Mouse (Mus musculus) hindbrain, embryonic 11.5 days (tissue): ENCODE results near the gene St5. TPM values are rescaled to one million over a fixed set of nuclear protein-coding genes. Genes with fewer than 3 reads are reported as not detected.

ENCODE experiments used
- ATAC-seq: fragments of 200-750 bp; cut with Nextera tagmentation; 2 replicates; pipeline ENCODE4 v1.8.0; 2017; ENCODE audit warnings: mild to moderate bottlenecking, moderate TSS enrichment, moderate library complexity; ENCODE audit not compliant: low FRiP score
- DNase-seq: peaks from one replicate; pipeline ENCODE4 v3.0.0-alpha.2; 2015; ENCODE audit warnings: low spot score
- H3K27ac ChIP-seq: fragments of 300-500 bp; sonication (generic); 2 replicates; pipeline ENCODE4 v1.5.1; 2014; ENCODE audit warnings: mild to moderate bottlenecking, low read depth, low read length
- H3K27me3 ChIP-seq: fragments of 300-500 bp; sonication (generic); 2 replicates; pipeline ENCODE4 v1.6.1; 2014; ENCODE audit warnings: mild to moderate bottlenecking, low read length, moderate library complexity, mixed read lengths; ENCODE audit not compliant: control insufficient read depth, insufficient read depth
- H3K36me3 ChIP-seq: fragments of 300-500 bp; sonication (generic); 2 replicates; pipeline ENCODE4 v1.6.1; 2014; ENCODE audit warnings: mild to moderate bottlenecking, low read length, moderate library complexity, mixed read lengths; ENCODE audit not compliant: control insufficient read depth, insufficient read depth
- H3K4me1 ChIP-seq: fragments of 300-500 bp; sonication (generic); replicated peaks from 2 replicates; pipeline ENCODE4 v1.6.1; 2014; ENCODE audit warnings: low read length, mixed read lengths; ENCODE audit not compliant: control insufficient read depth, insufficient read depth
- H3K4me2 ChIP-seq: fragments of 300-500 bp; sonication (generic); replicated peaks from 2 replicates; pipeline ENCODE4 v1.6.1; 2014; ENCODE audit warnings: mild to moderate bottlenecking, low read depth, low read length
- H3K4me3 ChIP-seq: fragments of 300-500 bp; sonication (generic); 2 replicates; pipeline ENCODE4 v1.5.1; 2014; ENCODE audit warnings: low read depth, low read length
- H3K9ac ChIP-seq: fragments of 300-500 bp; sonication (generic); 2 replicates; pipeline ENCODE4 v1.6.1; 2014; ENCODE audit warnings: low read depth, low read length
- H3K9me3 ChIP-seq: fragments of 300-500 bp; sonication (generic); 2 replicates; pipeline ENCODE4 v1.6.1; 2016; ENCODE audit warnings: low read length; ENCODE audit not compliant: control insufficient read depth
- WGBS: fragments of 180-500 bp; shearing (Covaris S2); extraction: QIAGEN DNeasy Blood & Tissue Kit; methylation state at CpG from one replicate; pipeline ENCODE4 v1.1.7; 2014; 5-methylcytosine and 5-hydroxymethylcytosine counted together
- polyA plus RNA-seq: library from polyadenylated mRNA; unstranded; fragments of >200 nt; fragmentation: Nextera tagmentation; extraction: Ambion mirVana; gene quantifications from 2 replicates; pipeline ENCODE4 v1.2.1, GENCODE M21; 2014

Gene St5
- polyA plus RNA-seq, 1 experiment from 2014 or later, result 32.5 TPM

GRCm38 (mm10) chr7:109707023-109707785 lies 3.8 kb upstream of the St5 start:
- Histone ChIP-seq H3K27me3 (no peaks in the 10 kb centered on the region), H3K4me2 (no peak overlapping the region), H3K9me3 (no peaks in the 10 kb centered on the region), H3K4me3 (no peak overlapping the region), H3K4me1 (no peaks in the 10 kb centered on the region), H3K9ac (no peak overlapping the region), H3K27ac (no peak overlapping the region), H3K36me3 (peaks cover 2% of the 10 kb centered on the region; the same call in 1 of the 2 replicates)
- WGBS, result 59% methylated on average over 4 of the region's 4 CpGs
- DNase-seq (peak; percentile 51), ATAC-seq (no peak)

GRCm38 (mm10) chr7:109704461-109704860 lies 1.1 kb upstream of the St5 start:
- DNase-seq (no peak), ATAC-seq (no peak)
- H3K4me1 ChIP-seq, result no peaks in the 10 kb centered on the region
- WGBS, result 66% methylated on average over 3 of the region's 3 CpGs
- peak overlapping the region; percentile 50 for H3K4me2 ChIP-seq
- no peak overlapping the region for H3K27ac ChIP-seq
- no peaks in the 10 kb centered on the region for H3K9me3 ChIP-seq
- H3K27me3 ChIP-seq, result no peaks in the 10 kb centered on the region
- no peak overlapping the region; the same call in 1 of the 2 replicates for H3K9ac ChIP-seq
- H3K4me3 ChIP-seq, result peak overlapping the region; percentile 56
- H3K36me3 ChIP-seq, result no peaks in the 10 kb centered on the region

GRCm38 (mm10) chr7:109704016-109704377 lies 592 bp upstream of the St5 start:
- ATAC-seq, result no peak
- 0 out of 2 replicates have a peak overlapping the region, but pooled peaks have one; percentile 17 for H3K27ac ChIP-seq
- H3K4me2 ChIP-seq, result peak overlapping the region; percentile 50
- peak overlapping the region; percentile 64 for H3K9ac ChIP-seq
- H3K9me3 ChIP-seq, result no peaks in the 10 kb centered on the region
- no peaks in the 10 kb centered on the region for H3K27me3 ChIP-seq
- H3K36me3 ChIP-seq, result no peaks in the 10 kb centered on the region
- H3K4me1 ChIP-seq, result no peaks in the 10 kb centered on the region
- no peak for DNase-seq
- WGBS, result 1% methylated on average over 17 of the region's 17 CpGs
- peak overlapping the region; percentile 56 for H3K4me3 ChIP-seq

GRCm38 (mm10) chr7:109702721-109703120 lies 684 bp downstream of the St5 start:
- no peak overlapping the region for H3K27ac ChIP-seq
- H3K36me3 ChIP-seq, result no peaks in the 10 kb centered on the region
- H3K9ac ChIP-seq, result no peak overlapping the region
- no peak overlapping the region for H3K4me3 ChIP-seq
- H3K4me1 ChIP-seq, result no peaks in the 10 kb centered on the region
- no peak overlapping the region for H3K4me2 ChIP-seq
- ATAC-seq (0 out of 2 replicates have a peak, but pooled peaks have one; percentile 3), DNase-seq (no peak)
- no peaks in the 10 kb centered on the region for H3K27me3 ChIP-seq
- WGBS, result 33% methylated on average over 4 of the region's 4 CpGs
- H3K9me3 ChIP-seq, result no peaks in the 10 kb centered on the region

GRCm38 (mm10) chr7:109700213-109700612 lies 3.2 kb downstream of the St5 start:
- no peak overlapping the region for H3K4me2 ChIP-seq
- ATAC-seq (no peak), DNase-seq (no peak)
- no peak overlapping the region for H3K27ac ChIP-seq
- H3K27me3 ChIP-seq, result no peaks in the 10 kb centered on the region
- H3K4me3 ChIP-seq, result no peak overlapping the region
- no peaks in the 10 kb centered on the region for H3K4me1 ChIP-seq
- H3K9me3 ChIP-seq, result no peaks in the 10 kb centered on the region
- H3K36me3 ChIP-seq, result no peaks in the 10 kb centered on the region
- no peak overlapping the region for H3K9ac ChIP-seq

- no peak for ATAC-seq
- no peaks in the 10 kb centered on the region for H3K9me3 ChIP-seq
- no peak overlapping the region for H3K4me2 ChIP-seq
- H3K27ac ChIP-seq, result no peak overlapping the region
- H3K36me3 ChIP-seq, result no peaks in the 10 kb centered on the region
- no peak for DNase-seq
- no peak overlapping the region for H3K4me3 ChIP-seq
- no peaks in the 10 kb centered on the region for H3K4me1 ChIP-seq
- WGBS, result 92% methylated on average over 10 of the region's 10 CpGs
- H3K27me3 ChIP-seq, result no peaks in the 10 kb centered on the region
- H3K9ac ChIP-seq, result no peak overlapping the region
These were observed 8.1 kb downstream of the St5 start for GRCm38 (mm10) chr7:109695339-109695726.

GRCm38 (mm10) chr7:109694576-109695338 lies 8.6 kb downstream of the St5 start:
- Histone ChIP-seq H3K4me2 (no peak overlapping the region), H3K4me1 (no peaks in the 10 kb centered on the region), H3K27me3 (no peaks in the 10 kb centered on the region), H3K4me3 (no peak overlapping the region), H3K9me3 (no peaks in the 10 kb centered on the region), H3K36me3 (no peaks in the 10 kb centered on the region), H3K9ac (no peak overlapping the region), H3K27ac (no peak overlapping the region)
- DNase-seq (no peak), ATAC-seq (no peak)
- 77% methylated on average over 13 of the region's 13 CpGs for WGBS

- no peaks in the 10 kb centered on the region for H3K4me1 ChIP-seq
- H3K9me3 ChIP-seq, result no peaks in the 10 kb centered on the region
- no peak overlapping the region for H3K9ac ChIP-seq
- no peaks in the 10 kb centered on the region for H3K27me3 ChIP-seq
- no peak overlapping the region for H3K27ac ChIP-seq
- WGBS, result 87% methylated on average over 5 of the region's 5 CpGs
- no peak overlapping the region for H3K4me2 ChIP-seq
- DNase-seq (no peak), ATAC-seq (no peak)
- H3K4me3 ChIP-seq, result no peak overlapping the region
- H3K36me3 ChIP-seq, result no peaks in the 10 kb centered on the region
These were observed 12.4 kb downstream of the St5 start for GRCm38 (mm10) chr7:109690961-109691360.

- no peak for ATAC-seq
- H3K4me2 ChIP-seq, result no peak overlapping the region
- H3K36me3 ChIP-seq, result no peaks in the 10 kb centered on the region
- no peaks in the 10 kb centered on the region for H3K4me1 ChIP-seq
- no peaks in the 10 kb centered on the region for H3K27me3 ChIP-seq
- H3K27ac ChIP-seq, result no peak overlapping the region
- no peak for DNase-seq
- no peak overlapping the region for H3K9ac ChIP-seq
- H3K9me3 ChIP-seq, result no peaks in the 10 kb centered on the region
- no peak overlapping the region for H3K4me3 ChIP-seq
- WGBS, result 93% methylated on average over 3 of the region's 3 CpGs
These were observed 13.3 kb downstream of the St5 start for GRCm38 (mm10) chr7:109690101-109690500.
